In genomic region chr1:186959380-186959779, GRCm38 (mm10) we compare ENCODE assay signal across 15 mouse cellular contexts. TPM values are rescaled to one million over a fixed set of nuclear protein-coding genes. Genes with fewer than 3 reads are reported as not detected.
DNase-seq lines count a peak whose midpoint lies in the region; ATAC-seq and TF ChIP-seq lines count a peak whose summit lies in the region.
"Had no signal": no experiment of that assay in that cellular context is flagged by ENCODE, and none has a peak within 500 bp of the region (broad histone marks: within the 10 kb centered on the region; RNA-seq: fewer than 3 reads in every experiment).

No protein-coding gene starts in this region.

- no peak overlapping the region for H3K27ac ChIP-seq in gastrocnemius, adult 2 months
- H3K27ac ChIP-seq in liver, postnatal 0 days (ENCODE audit: low read depth) = no peak overlapping the region
- H3K27ac ChIP-seq: limb, embryonic 13.5 days; midbrain, embryonic 15.5 days had no signal

- TF ChIP-seq CTCF in gastrocnemius, adult 2 months (IDR thresholded peaks at IDR 0.05) = peak; percentile 26; the same call in 1 of the 2 replicates
- peak; percentile 58 for TF ChIP-seq CTCF in liver, postnatal 0 days (IDR thresholded peaks at IDR 0.05; ENCODE audit: low read depth)

- no peak overlapping the region for H3K9ac ChIP-seq in liver, postnatal 0 days (replicated peaks)
- H3K9ac ChIP-seq: heart, embryonic 12.5 days; limb, embryonic 13.5 days; midbrain, embryonic 15.5 days had no signal

- no peak for DNase-seq in gastrocnemius, adult 2 months
- DNase-seq in gastrocnemius, postnatal 14 days = no peak
- DNase-seq in liver, postnatal 0 days = no peak
- no peak for DNase-seq in liver
- DNase-seq in adrenal gland, postnatal 10 days = peak; percentile 51
- peak; percentile 29 for DNase-seq in lung, postnatal 36 days
- DNase-seq in B cell, adult 2 months = no peak
- DNase-seq in spleen, adult 12 weeks (ENCODE audit: low spot score) = no peak

- ATAC-seq in liver, postnatal 0 days = no peak
- ATAC-seq: CD4-positive, CD25-positive, alpha-beta regulatory T cell, adult 4 months; midbrain, embryonic 15.5 days had no signal

- H3K4me3 ChIP-seq in gastrocnemius, adult 2 months = no peak overlapping the region
- no peak overlapping the region for H3K4me3 ChIP-seq in liver, postnatal 0 days (ENCODE audit: low read depth, low read length)
- H3K4me3 ChIP-seq: heart, embryonic 12.5 days; limb, embryonic 13.5 days; midbrain, embryonic 15.5 days had no signal

- no peak for TF ChIP-seq EP300 in liver, postnatal 0 days (IDR thresholded peaks at IDR 0.05; ENCODE audit: low read depth)

- H3K4me1 ChIP-seq in liver, postnatal 0 days (ENCODE audit: insufficient read depth) = no peaks in the 10 kb centered on the region
- H3K4me1 ChIP-seq: heart, embryonic 12.5 days; limb, embryonic 13.5 days; midbrain, embryonic 15.5 days had no signal

- intact Hi-C loops in gastrocnemius, adult 2 months (cut with DNase I) = no loop called here
- intact Hi-C loops in gastrocnemius, postnatal 14 days (cut with DNase I; ENCODE audit: low total_unique reads) = no loop called here

- no peaks in the 10 kb centered on the region for H3K9me3 ChIP-seq in liver, postnatal 0 days (ENCODE audit: low read length)
- H3K9me3 ChIP-seq: heart, embryonic 12.5 days; limb, embryonic 13.5 days; midbrain, embryonic 15.5 days had no signal

- H3K4me2 ChIP-seq in liver, postnatal 0 days (ENCODE audit: low read depth, low read length) = no peak overlapping the region
- H3K4me2 ChIP-seq: heart, embryonic 12.5 days; limb, embryonic 13.5 days; midbrain, embryonic 15.5 days had no signal

- H3K27me3 ChIP-seq in liver, postnatal 0 days (ENCODE audit: insufficient read depth, low read length) = no peaks in the 10 kb centered on the region
- H3K27me3 ChIP-seq: heart, embryonic 12.5 days; limb, embryonic 13.5 days; midbrain, embryonic 15.5 days had no signal

- WGBS in liver, postnatal 0 days (ENCODE audit: insufficient replicate concordance) = 43% methylated on average over 4 of the region's 4 CpGs

- H3K36me3 ChIP-seq in liver, postnatal 0 days (replicated peaks; ENCODE audit: insufficient read depth, low read length) = no peaks in the 10 kb centered on the region
- H3K36me3 ChIP-seq: heart, embryonic 12.5 days; limb, embryonic 13.5 days; midbrain, embryonic 15.5 days had no signal

RNA-seq across cellular contexts. Expression of gene D1Pas1, which starts 7.8 kb away (rescaled TPM):
- total RNA-seq in gastrocnemius, adult 2 months (2021) = not detected
- total RNA-seq in gastrocnemius, postnatal 14 days (2021) = not detected
- not detected in 2 replicates for polyA plus RNA-seq in liver, postnatal 0 days (2015; fragmentation: Nextera tagmentation; extraction: Ambion mirVana)
- total RNA-seq in adrenal gland, postnatal 10 days (2021) = not detected
- polyA plus RNA-seq: CD4-positive, CD25-positive, alpha-beta regulatory T cell, adult 4 months; cortical plate, adult 2 months; frontal cortex, adult 2 months; midbrain, embryonic 15.5 days; stomach, embryonic 14.5 days had no signal

Comparison
In these comparisons a context has a peak if more than half of its experiments do, and no peak if none do; other contexts are left out.
1. DNase-seq: peak in adrenal gland, postnatal 10 days (single experiment) and lung, postnatal 36 days (single experiment); none in gastrocnemius, adult 2 months (single experiment), gastrocnemius, postnatal 14 days (single experiment), liver, postnatal 0 days (single experiment), liver (single experiment), B cell, adult 2 months (0 of 2) and spleen, adult 12 weeks (single experiment).